Mouse (Mus musculus) testis, adult 2 months (tissue): Measurements from ENCODE around the gene Car6.

Experiments
- CTCF ChIP-seq: fragments of 200-500 bp; IDR thresholded peaks from 2 replicates; pipeline ENCODE4 v1.5.1; 2012; ENCODE audit warnings: low read depth, mild to moderate bottlenecking, inconsistent platforms, low read length, moderate library complexity; ENCODE audit not compliant: control insufficient read depth, insufficient read depth, insufficient replicate concordance
- POLR2A ChIP-seq: fragments of 200-500 bp; IDR thresholded peaks from 2 replicates; pipeline ENCODE4 v1.6.1; 2012; ENCODE audit warnings: low read depth, mild to moderate bottlenecking, inconsistent platforms, low read length, moderate library complexity; ENCODE audit not compliant: control insufficient read depth

- TF ChIP-seq POLR2A = no peak
- no peak for TF ChIP-seq CTCF
Measured at GRCm38 (mm10) chr4:150220584-150220983, 19.5 kb upstream of the Car6 start.
